Mouse (Mus musculus): ENCODE data around the gene Btn2a2. TPM values are rescaled to one million over a fixed set of nuclear protein-coding genes. Genes with fewer than 3 reads are reported as not detected.

Gene Btn2a2
- polyA plus RNA-seq, 1 experiment from 2014 or later, result 0.14 TPM

Small RNAs within 50 kb of the gene (microRNA-seq; reads per million reads assigned to microRNA genes)
- gene Gm44297 (not detected), gene n-TStga1 (0.85 reads per million, percentile 4 among the genes with 10 or more reads in this experiment)

Other genes starting within 250 kb of the Btn2a2 start
- gene Vmn1r223, start 241.7 kb downstream of the Btn2a2 start, polyA plus RNA-seq (2014; fragmentation: Nextera tagmentation; extraction: Ambion mirVana), result not detected in 2 replicates
- 39.5 and 49.8 TPM in 2 replicates for gene Zfp322a, start 119.6 kb downstream of the Btn2a2 start, polyA plus RNA-seq (2014; fragmentation: Nextera tagmentation; extraction: Ambion mirVana)
- 11.9 and 13.8 TPM in 2 replicates for gene Abt1, start 65.0 kb downstream of the Btn2a2 start, polyA plus RNA-seq (2014; fragmentation: Nextera tagmentation; extraction: Ambion mirVana)
- 0.05 and 0.11 TPM in 2 replicates for gene Btn1a1, start 23.0 kb downstream of the Btn2a2 start, polyA plus RNA-seq (2014; fragmentation: Nextera tagmentation; extraction: Ambion mirVana)
- gene Hist1h4h, start 42.2 kb upstream of the Btn2a2 start, polyA plus RNA-seq (2014; fragmentation: Nextera tagmentation; extraction: Ambion mirVana), result 6.5 and 6.9 TPM in 2 replicates
- 12.1 and 15.7 TPM in 2 replicates for gene Hist1h2af, start 45.0 kb upstream of the Btn2a2 start, polyA plus RNA-seq (2014; fragmentation: Nextera tagmentation; extraction: Ambion mirVana)
- 6.1 and 8.1 TPM in 2 replicates for gene Hist1h3g, start 46.6 kb upstream of the Btn2a2 start, polyA plus RNA-seq (2014; fragmentation: Nextera tagmentation; extraction: Ambion mirVana)
- 0.47 and 1.1 TPM in 2 replicates for gene Hist1h2bh, start 54.5 kb upstream of the Btn2a2 start, polyA plus RNA-seq (2014; fragmentation: Nextera tagmentation; extraction: Ambion mirVana)
- 1.1 and 1.2 TPM in 2 replicates for gene Hist1h3f, start 55.2 kb upstream of the Btn2a2 start, polyA plus RNA-seq (2014; fragmentation: Nextera tagmentation; extraction: Ambion mirVana)
- 1.3 and 1.4 TPM in 2 replicates for gene Hist1h4f, start 62.8 kb upstream of the Btn2a2 start, polyA plus RNA-seq (2014; fragmentation: Nextera tagmentation; extraction: Ambion mirVana)
- 0.64 and 0.90 TPM in 2 replicates for gene Hist1h1d, start 64.4 kb upstream of the Btn2a2 start, polyA plus RNA-seq (2014; fragmentation: Nextera tagmentation; extraction: Ambion mirVana)
- 9.3 and 9.7 TPM in 2 replicates for gene Hist1h3e, start 73.5 kb upstream of the Btn2a2 start, polyA plus RNA-seq (2014; fragmentation: Nextera tagmentation; extraction: Ambion mirVana)
- gene Hist1h2ae, start 82.4 kb upstream of the Btn2a2 start, polyA plus RNA-seq (2014; fragmentation: Nextera tagmentation; extraction: Ambion mirVana), result 106 and 114 TPM in 2 replicates
- gene Hist1h2bg, start 82.5 kb upstream of the Btn2a2 start, polyA plus RNA-seq (2014; fragmentation: Nextera tagmentation; extraction: Ambion mirVana), result 6.1 and 7.6 TPM in 2 replicates
- 7.0 and 7.1 TPM in 2 replicates for gene Hist1h2bf, start 85.3 kb upstream of the Btn2a2 start, polyA plus RNA-seq (2014; fragmentation: Nextera tagmentation; extraction: Ambion mirVana)
- 2.2 and 4.2 TPM in 2 replicates for gene Hist1h2ad, start 85.5 kb upstream of the Btn2a2 start, polyA plus RNA-seq (2014; fragmentation: Nextera tagmentation; extraction: Ambion mirVana)
- 9.6 and 12.5 TPM in 2 replicates for gene Hist1h3d, start 86.9 kb upstream of the Btn2a2 start, polyA plus RNA-seq (2014; fragmentation: Nextera tagmentation; extraction: Ambion mirVana)
- 111 and 114 TPM in 2 replicates for gene Hist1h4d, start 92.7 kb upstream of the Btn2a2 start, polyA plus RNA-seq (2014; fragmentation: Nextera tagmentation; extraction: Ambion mirVana)
- 1.5 and 1.9 TPM in 2 replicates for gene Hist1h2be, start 132.3 kb upstream of the Btn2a2 start, polyA plus RNA-seq (2014; fragmentation: Nextera tagmentation; extraction: Ambion mirVana)
- 16.6 and 19.2 TPM in 2 replicates for gene Hist1h1e, start 133.7 kb upstream of the Btn2a2 start, polyA plus RNA-seq (2014; fragmentation: Nextera tagmentation; extraction: Ambion mirVana)
- 1.4 and 1.6 TPM in 2 replicates for gene Hist1h2ac, start 195.1 kb upstream of the Btn2a2 start, polyA plus RNA-seq (2014; fragmentation: Nextera tagmentation; extraction: Ambion mirVana)
- 46.3 and 57.5 TPM in 2 replicates for gene Hist1h2bc, start 195.3 kb upstream of the Btn2a2 start, polyA plus RNA-seq (2014; fragmentation: Nextera tagmentation; extraction: Ambion mirVana)
- 0.27 TPM in 1 of 2 replicates, not detected in the other for gene Hist1h1t, start 207.0 kb upstream of the Btn2a2 start, polyA plus RNA-seq (2014; fragmentation: Nextera tagmentation; extraction: Ambion mirVana)
- gene Hist1h4c, start 209.6 kb upstream of the Btn2a2 start, polyA plus RNA-seq (2014; fragmentation: Nextera tagmentation; extraction: Ambion mirVana), result 6.7 and 10.4 TPM in 2 replicates
- 7.2 and 7.8 TPM in 2 replicates for gene Hfe, start 222.0 kb upstream of the Btn2a2 start, polyA plus RNA-seq (2014; fragmentation: Nextera tagmentation; extraction: Ambion mirVana)
- 24.4 and 30.8 TPM in 2 replicates for gene Hist1h1c, start 250.0 kb upstream of the Btn2a2 start, polyA plus RNA-seq (2014; fragmentation: Nextera tagmentation; extraction: Ambion mirVana)